Mouse (Mus musculus) liver, postnatal 0 days (tissue): ENCODE results near the gene Syt5.

Experiments used
- CTCF ChIP-seq: sonication (generic); IDR thresholded peaks from 2 replicates; pipeline ENCODE4 v1.5.1; 2016; ENCODE audit warnings: antibody characterized with exemption, low read depth
- EP300 ChIP-seq: IDR thresholded peaks from 2 replicates; pipeline ENCODE4 v1.6.1; 2016; ENCODE audit warnings: antibody characterized with exemption, low read depth, mild to moderate bottlenecking

- TF ChIP-seq CTCF (no peak), EP300 (no peak)
These were observed 15.3 kb upstream of the Syt5 start for GRCm38 (mm10) chr7:4562660-4563059.
